Mouse (Mus musculus): ENCODE data around the gene Mical2.

DNA sequence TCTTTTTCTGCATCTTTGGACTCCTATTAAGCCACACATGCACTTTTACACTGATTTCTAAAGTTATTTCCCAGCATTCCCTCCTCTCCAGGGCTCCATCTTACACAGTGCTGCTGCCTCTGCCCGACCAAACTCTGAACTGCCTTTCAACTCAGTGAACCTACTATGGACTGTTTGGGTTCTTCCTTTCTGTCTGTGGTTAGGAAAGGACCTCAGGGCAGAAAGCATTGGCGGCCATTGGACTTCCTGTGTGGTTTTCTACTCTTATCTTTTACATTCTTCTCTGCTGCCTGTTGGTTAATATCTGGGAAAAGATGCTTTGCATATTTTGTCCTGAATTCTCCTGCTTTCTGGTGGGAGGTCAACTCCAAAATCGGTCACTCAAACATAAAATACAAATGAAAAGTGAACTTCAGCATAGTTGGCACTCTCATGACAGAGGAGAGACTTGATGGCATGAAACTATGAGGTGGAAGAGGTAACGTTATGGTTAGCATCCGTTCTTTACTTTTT is 162.8 kb downstream of the Mical2 start:
- TF ChIP-seq CTCF (IDR thresholded peaks at IDR 0.05) (no peak), POLR2A (IDR thresholded peaks at IDR 0.05; ENCODE audit: insufficient read depth, low read depth, low read length) (no peak)
